Mouse (Mus musculus): ENCODE results near the gene Fcmr.

- TF ChIP-seq CTCF (IDR thresholded peaks at IDR 0.05; ENCODE audit: extremely low read depth, insufficient read depth, low read length) (no peak), POLR2A (IDR thresholded peaks at IDR 0.05; ENCODE audit: extremely low read depth, insufficient read depth, low read length) (no peak)
Observed at GRCm38 (mm10) chr1:130840599-130841379, 24.7 kb upstream of the Fcmr start.
